Mouse (Mus musculus) cerebellum, adult 18-20 months (tissue): Measurements from ENCODE around the gene Efcab9.

Experiments used
- DNase-seq, 2 experiments: peaks; one replicate each; pipeline ENCODE4 v3.0.0; 2021

Efcab9 gene

GRCm38 (mm10) chr11:32555103-32555689 lies 23.3 kb upstream of the Efcab9 start:
- no peak for DNase-seq

GRCm38 (mm10) chr11:32554141-32555091 lies 22.5 kb upstream of the Efcab9 start:
- DNase-seq, result no peak

GRCm38 (mm10) chr11:32553311-32554140 lies 21.6 kb upstream of the Efcab9 start:
- DNase-seq, result no peak

DNA sequence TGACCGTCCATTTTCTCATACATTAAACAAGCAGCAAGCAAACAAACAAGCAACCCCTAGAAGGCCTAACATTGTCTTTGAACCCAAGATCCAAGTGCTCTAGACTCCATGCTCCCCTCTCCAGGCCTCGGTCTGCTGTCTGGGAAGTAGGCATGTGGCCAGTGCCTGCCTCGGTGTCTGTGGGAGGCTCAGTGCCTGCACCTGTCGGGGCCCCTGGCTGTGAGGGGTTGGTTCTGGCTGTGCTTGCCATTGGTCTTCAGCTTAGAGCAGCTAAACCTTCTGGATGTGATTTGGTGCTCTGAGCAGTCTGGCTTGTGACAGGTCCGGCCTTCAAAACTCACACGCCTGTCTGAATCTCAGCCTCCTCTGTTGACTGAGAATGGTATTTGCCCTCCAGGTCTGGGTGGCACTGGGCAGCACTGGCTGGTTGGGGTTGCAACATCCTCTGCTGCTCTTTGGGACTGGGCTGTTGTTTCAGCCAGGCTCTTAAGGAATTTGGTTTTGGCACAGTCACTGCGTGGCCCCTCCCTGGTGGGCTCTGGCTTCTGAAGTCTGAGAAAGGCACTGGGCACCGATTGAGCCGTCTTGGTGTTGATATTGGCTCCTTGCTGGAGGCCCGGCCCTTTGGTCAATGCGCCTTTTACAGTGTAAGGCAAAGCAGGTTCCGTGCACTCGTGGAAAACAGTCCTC lies 20.7 kb upstream of the Efcab9 start:
- DNase-seq, result no peak

DNA sequence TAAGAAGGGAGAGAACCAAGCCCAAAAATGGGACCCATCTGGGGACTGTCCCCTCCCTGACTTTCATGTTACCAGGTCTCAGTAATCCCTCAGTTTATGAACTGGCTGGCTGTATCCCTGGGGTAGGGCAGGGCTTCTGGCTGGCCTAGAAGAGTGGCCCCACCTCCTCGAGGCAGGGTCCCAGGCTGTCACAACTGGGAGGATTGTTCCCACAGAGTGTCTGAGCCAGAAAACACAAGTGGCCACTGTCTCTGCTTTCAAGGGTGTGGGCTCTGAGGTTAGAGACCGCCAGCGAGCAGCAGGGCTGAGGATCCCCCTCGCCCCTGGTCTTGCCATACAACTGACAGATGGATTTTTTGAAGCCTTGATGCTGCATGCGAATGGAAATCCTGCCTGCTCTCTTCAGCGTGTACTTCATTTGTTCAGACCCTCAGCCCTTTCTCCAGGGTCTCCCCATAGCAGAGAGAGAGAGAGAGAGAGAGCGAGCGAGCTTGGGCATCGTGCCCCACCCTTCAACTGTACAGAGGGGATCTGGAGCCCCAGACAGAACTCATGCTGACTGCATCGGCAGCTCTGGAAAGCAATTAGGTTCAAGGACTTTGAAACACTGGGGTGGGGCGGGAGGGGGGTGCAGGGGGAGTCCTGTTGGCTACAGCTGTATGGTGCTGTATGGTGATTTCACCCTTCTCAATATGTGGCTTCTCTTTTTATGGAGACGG lies 19.9 kb upstream of the Efcab9 start:
- DNase-seq, result no peak

DNA sequence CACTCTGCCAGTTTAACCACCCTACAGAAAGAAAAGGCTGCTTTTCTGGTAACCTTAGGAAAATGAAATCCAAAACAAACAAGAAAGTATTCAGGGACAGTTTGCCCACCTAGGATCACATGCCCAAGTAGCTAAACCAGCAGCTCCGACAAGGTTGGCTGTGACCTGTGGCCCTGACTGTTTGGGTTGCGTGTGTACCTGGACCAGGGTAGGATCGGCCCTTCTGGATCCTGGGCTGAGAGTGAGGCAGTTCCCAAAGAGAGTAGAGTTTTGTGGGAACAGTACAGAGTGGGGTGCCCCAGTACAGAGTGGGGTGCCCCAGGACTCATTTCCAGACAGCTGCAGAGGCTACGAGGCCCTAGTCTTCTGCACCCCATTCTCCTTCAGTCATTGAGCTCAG lies 19.2 kb upstream of the Efcab9 start:
- no peak for DNase-seq

DNA sequence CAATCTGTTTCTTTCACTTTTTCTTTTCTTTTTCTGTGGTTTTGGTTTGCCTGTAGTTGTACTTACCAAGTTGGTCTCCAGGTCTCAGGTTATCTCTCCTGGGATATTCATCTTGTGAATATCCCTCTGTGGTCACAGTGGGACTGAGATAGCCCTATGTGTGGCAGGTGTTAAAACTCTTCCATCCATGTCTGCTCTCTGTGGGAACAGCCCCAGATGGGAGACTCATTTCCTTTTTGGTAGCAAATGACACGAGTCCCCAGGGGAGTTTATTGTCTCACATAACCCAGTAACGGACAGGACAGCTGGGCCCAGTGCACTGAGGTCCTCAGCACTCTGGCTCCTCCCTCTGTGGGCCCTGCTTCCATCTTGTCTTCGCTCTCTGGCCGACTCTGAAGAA lies 18.2 kb upstream of the Efcab9 start:
- DNase-seq, result no peak

- peak; percentile 73 to 83 for DNase-seq
These were observed 17.4 kb upstream of the Efcab9 start for GRCm38 (mm10) chr11:32549236-32549635.

GRCm38 (mm10) chr11:32548240-32548639 lies 16.4 kb upstream of the Efcab9 start:
- DNase-seq, result no peak

GRCm38 (mm10) chr11:32547391-32547947 lies 15.6 kb upstream of the Efcab9 start:
- DNase-seq, result no peak

DNA sequence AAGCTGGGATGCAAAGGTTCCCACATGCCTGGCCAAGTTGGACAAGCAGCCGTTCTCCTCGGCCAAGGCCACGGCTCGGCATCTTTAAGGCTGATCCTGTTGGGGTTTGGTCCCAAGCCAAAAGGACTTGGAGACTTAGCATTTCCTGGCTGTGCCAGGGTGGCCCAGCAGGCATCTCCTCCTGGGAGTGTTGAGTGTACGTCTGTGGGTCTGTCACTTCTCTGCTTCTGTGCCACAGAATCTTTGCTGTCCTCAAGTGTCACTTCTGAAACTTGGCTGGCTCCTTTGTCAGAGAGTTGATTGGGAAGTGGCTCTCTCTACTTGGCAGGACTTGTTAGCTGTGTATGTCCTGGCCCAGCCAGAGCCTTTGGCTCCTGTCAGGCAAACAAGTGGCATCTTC lies 14.6 kb upstream of the Efcab9 start:
- peak; percentile 82 to 86 for DNase-seq

DNA sequence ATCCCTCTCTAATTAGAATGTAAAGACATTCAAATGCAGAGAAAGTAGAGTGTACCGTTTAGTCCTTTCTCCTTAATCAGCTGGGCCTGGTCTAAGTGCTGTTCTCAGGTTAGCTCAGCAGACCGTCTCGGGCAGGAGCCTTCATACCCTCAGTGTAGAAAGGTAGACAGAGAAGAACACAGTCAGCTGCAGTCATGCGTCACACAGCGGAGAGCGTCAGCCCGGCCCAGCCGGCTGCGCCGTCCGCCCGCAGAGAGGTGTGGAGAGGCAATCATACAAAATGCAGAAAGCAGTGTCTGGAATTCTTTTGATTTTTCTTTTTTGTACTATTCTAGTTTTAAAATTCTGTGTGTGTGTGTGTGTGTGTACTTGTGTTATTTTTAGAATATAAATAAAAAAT lies 13.7 kb upstream of the Efcab9 start:
- peak in 1 of 2 experiments; percentile 39 for DNase-seq

- no peak for DNase-seq
These were observed 12.6 kb upstream of the Efcab9 start for GRCm38 (mm10) chr11:32544497-32544896.

- peak in 1 of 2 experiments; percentile 24 for DNase-seq
These were observed 12.2 kb upstream of the Efcab9 start for GRCm38 (mm10) chr11:32544041-32544440.

- DNase-seq, result peak in 1 of 2 experiments; percentile 4
These were observed 11.0 kb upstream of the Efcab9 start for GRCm38 (mm10) chr11:32542687-32543411.

GRCm38 (mm10) chr11:32542181-32542580 lies 10.3 kb upstream of the Efcab9 start:
- DNase-seq, result no peak

DNA sequence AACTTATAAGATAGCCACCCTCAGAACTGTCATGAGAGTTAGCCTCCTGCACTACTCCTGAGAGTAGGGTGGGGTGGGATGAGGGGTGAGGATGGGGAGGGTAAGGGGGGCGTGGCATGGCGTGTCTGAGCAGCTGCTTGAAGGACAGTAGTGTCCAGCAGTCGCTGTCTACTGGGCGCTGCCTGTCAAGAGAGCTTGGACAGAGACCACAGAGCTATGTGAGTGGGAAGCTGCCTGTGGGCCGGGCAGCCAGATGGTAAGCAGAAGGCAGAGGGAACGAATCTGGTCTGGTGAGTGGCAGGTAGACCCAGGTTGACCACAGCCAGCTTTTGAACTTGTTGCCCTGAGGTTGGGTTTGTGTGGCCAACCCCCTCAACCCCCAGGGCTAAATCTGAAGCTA lies 8.6 kb upstream of the Efcab9 start:
- no peak for DNase-seq

- peak in 1 of 2 experiments; percentile 8 for DNase-seq
These were observed 7.8 kb upstream of the Efcab9 start for GRCm38 (mm10) chr11:32539717-32540116.

GRCm38 (mm10) chr11:32538846-32539245 lies 7.0 kb upstream of the Efcab9 start:
- DNase-seq, result no peak

DNA sequence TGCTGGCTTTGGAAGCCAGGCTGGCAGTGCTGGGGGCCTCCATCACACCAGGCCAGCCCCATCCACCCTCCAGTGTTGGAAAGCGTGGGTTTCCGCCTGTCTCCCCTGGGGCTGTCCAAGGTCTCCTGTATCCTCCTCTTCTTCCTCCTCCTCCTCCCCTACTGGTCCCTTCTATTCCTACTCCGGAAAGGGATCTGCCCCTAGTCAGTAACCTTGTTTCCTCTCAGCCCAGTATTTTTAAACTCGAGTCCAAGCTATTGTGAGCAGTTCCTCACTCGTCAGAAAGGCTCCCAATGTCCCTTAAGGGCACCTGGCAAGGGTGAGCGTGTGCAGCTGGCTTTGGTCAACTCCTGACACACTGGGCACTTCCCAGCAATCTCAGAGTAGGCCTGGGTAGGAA lies 6.6 kb upstream of the Efcab9 start:
- DNase-seq, result no peak

DNA sequence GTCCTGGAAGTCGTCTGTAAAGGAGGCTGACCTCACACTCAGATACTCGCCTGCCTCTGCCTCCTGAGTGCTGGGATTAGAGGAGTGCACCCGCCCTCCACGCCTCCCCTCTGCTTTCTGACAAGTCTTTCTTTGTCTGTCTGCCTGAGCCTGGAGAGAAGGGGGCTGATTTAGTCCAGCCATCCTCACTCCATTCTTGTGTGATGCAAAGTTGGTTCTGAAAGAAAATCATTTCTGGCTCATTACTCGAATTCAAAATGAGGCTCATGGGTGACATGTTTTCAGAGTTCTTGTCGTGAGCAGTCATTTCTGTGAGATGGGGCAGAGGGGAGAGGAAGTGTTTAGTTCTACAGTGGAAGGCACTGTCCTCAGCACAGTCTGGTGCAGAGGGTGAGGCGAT lies 5.1 kb upstream of the Efcab9 start:
- DNase-seq, result peak in 1 of 2 experiments; percentile 29
